Mouse (Mus musculus): ENCODE data around the gene Abhd11. TPM values are rescaled to one million over a fixed set of nuclear protein-coding genes. Genes with fewer than 3 reads are reported as not detected.
A peak's percentile ranks its signal among the peaks of the same experiment; 100 is the strongest.

Gene Abhd11
- polyA plus RNA-seq, 1 experiment from 2014 or later: 41.7 TPM

DNA sequence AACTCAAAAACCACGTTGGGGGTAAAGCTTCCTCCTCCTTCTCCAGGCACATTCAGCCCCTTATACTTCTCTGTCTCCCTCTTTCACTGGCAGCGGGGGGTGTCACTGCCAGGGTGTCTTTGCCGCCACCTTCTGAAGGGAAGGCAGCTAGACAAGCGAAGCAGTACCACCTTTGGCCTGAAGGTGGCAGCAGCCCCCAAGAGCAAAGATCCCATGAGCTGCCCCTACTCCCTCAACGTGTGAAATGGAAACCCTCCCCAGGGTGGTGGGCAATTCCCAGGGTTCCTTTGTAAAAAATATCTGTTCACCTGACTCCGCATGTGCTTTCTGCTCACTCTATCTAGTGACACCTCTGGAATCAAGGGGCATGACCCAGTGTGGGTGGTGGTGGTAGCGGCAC, 6.5 kb downstream of the Abhd11 start:
- peaks cover 27% of the 10 kb centered on the region for H3K4me1 ChIP-seq
- no peak overlapping the region for H3K4me3 ChIP-seq
- WGBS: 14% methylated on average over 7 of the region's 7 CpGs
- peaks cover 14% of the 10 kb centered on the region for H3K27me3 ChIP-seq (replicated peaks; ENCODE audit: low read depth, poor library complexity, severe bottlenecking)
- DNase-seq (ENCODE audit: low spot score): peak; percentile 83
- no peaks in the 10 kb centered on the region for H3K9me3 ChIP-seq
- no peak overlapping the region for H3K27ac ChIP-seq (replicated peaks)
- H3K36me3 ChIP-seq (replicated peaks): no peaks in the 10 kb centered on the region

DNA sequence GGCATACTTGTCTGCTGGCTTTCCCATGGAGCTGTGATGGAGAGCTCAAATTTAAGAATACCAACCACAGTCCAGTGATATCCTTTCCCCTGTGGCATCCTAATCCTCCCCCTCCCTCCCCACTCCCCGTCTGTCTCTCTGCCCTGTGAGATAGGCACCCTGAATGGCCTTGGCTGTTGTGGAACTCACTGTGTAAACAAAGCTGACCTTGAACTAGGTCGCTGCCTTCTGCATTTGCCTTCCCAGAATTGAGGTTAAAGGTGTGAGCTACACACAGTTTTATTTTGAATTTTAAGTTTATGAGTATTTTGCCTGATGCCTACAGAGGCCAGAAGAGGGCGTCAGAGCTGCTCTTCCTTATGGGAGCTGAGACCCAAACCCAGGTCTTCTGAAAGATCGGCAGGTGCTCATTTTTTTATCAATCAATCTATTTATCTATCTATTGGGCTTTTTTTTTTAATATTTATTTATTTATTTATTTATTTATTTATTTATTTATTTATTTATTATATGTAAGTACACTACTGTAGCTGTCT, 7.3 kb downstream of the Abhd11 start:
- H3K4me1 ChIP-seq: peaks cover 19% of the 10 kb centered on the region
- DNase-seq (ENCODE audit: low spot score): no peak

DNA sequence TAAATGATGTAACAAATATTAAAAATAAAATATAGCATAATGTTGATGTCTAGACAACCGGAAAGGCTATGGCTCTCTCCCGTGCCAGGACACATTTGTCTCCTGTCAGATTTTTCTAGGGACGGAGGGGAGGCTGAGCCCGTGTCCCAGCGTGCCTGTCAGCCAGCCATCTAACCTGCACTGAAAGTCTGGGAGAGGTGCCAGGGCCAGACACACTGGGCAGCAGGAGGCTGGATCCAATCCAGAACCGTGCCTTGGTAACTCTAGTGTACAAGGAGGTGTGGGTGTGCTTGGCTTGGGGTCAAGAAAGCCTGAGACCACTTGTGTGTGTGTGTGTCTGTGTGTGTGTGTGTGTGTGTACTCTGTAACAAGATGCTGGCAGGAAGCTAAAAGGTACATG, 12.9 kb downstream of the Abhd11 start:
- Histone ChIP-seq H3K27me3 (replicated peaks; ENCODE audit: low read depth, poor library complexity, severe bottlenecking) (peaks cover 9% of the 10 kb centered on the region; the same call in 1 of the 2 replicates), H3K4me3 (no peak overlapping the region), H3K27ac (replicated peaks) (no peak overlapping the region), H3K4me1 (peaks cover 36% of the 10 kb centered on the region), H3K36me3 (replicated peaks) (no peaks in the 10 kb centered on the region), H3K9me3 (no peaks in the 10 kb centered on the region)
- WGBS: 80% methylated on average over 6 of the region's 6 CpGs
- no peak for DNase-seq (ENCODE audit: low spot score)

More for the DNA sequence above, 7.3 kb downstream of the Abhd11 start:
- WGBS: 57% methylated on average over 4 of the region's 4 CpGs
- Histone ChIP-seq H3K36me3 (replicated peaks) (no peaks in the 10 kb centered on the region), H3K4me3 (no peak overlapping the region), H3K27me3 (replicated peaks; ENCODE audit: low read depth, poor library complexity, severe bottlenecking) (peaks cover 12% of the 10 kb centered on the region), H3K27ac (replicated peaks) (no peak overlapping the region), H3K9me3 (no peaks in the 10 kb centered on the region)

DNA sequence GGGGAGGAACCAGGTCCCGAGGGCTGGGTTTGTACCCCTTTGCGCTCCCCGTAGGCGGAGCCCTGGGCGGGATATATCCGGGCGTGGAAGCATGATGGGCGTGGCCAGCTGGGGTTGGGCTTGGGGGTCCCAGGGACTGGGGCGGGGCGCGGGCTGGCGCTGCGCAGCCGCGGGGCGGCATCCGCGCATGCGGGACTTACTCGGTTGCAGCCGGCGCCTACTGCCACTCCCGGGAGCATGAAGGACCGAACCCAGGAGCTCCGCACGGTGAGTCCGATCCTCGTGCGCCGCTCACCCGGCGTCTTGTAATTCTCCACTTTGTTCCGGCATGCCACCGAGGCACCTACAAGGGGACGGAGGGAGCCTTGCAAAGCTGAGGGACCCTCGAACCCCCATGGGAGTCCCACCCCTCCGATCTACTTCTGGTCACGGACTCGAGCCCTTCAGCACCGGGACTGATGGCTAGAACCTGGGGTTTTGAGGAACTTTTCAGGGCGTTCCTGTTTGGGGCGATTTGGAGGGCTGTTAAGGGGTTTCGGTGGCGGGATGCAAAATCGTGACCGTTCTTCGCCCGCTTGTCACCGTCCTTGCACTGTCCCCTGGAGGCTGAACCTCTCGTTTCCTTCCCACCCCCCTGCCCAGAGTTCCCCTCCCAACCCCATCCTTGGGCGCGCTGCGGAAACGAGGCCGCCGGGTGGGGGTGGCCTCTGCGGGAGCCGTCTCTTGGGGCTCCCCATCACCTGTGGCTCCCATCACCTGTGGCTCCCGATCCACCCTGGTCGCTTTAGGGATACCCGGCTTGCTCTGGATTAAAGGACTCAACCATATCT, 14.6 kb downstream of the Abhd11 start, which contains the start of gene Stx1a:
TSS of gene Stx1a (plus strand) at position 139 of the 830 bp plus-strand sequence.
- under 1% methylated on average over 61 of the region's 61 CpGs for WGBS
- H3K27ac ChIP-seq (replicated peaks): peak within 1 kb of the TSS; percentile 87
- peaks cover 39% of the 10 kb centered on the region for H3K4me1 ChIP-seq
- H3K27me3 ChIP-seq (replicated peaks; ENCODE audit: low read depth, poor library complexity, severe bottlenecking): peaks cover 9% of the 10 kb centered on the region; the same call in 1 of the 2 replicates
- peak within 1 kb of the TSS; percentile 85 for H3K4me3 ChIP-seq
- peaks cover 3% of the 10 kb centered on the region; the same call in 1 of the 2 replicates for H3K36me3 ChIP-seq (replicated peaks)
- no peaks in the 10 kb centered on the region for H3K9me3 ChIP-seq
- peak; percentile 95 for DNase-seq (ENCODE audit: low spot score)

DNA sequence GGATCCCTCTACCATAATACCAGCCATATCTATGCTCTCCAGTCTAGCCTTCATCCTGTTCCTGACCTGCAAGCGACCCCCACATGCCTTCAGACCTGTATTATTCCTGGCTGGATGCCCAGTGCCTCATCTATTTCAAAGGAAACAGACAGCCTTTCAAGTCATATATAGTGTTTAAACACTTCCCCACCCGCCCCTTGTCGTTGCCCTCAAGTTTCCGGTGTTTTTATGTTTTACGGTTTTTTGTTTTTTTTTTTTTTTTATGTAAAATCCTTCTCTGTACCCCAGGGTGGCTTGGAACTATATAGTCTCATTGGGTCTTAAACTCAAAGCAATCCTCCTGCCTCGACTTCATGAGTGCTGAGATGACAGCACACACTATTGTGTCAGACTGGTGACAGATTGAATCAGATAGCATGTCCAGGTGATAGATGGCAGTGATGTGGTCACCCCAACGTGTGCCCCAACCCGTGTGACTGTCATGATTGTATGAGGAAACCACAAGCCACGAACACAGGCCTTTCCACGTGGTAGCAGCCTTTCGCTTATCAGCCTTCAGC, 15.8 kb downstream of the Abhd11 start:
- peak overlapping the region; percentile 85 for H3K4me3 ChIP-seq
- H3K27me3 ChIP-seq (replicated peaks; ENCODE audit: low read depth, poor library complexity, severe bottlenecking): peaks cover 9% of the 10 kb centered on the region; the same call in 1 of the 2 replicates
- H3K27ac ChIP-seq (replicated peaks): no peak overlapping the region
- DNase-seq (ENCODE audit: low spot score): peak; percentile 41
- H3K9me3 ChIP-seq: no peaks in the 10 kb centered on the region
- H3K4me1 ChIP-seq: peaks cover 50% of the 10 kb centered on the region
- 75% methylated on average over 11 of the region's 11 CpGs for WGBS
- peaks cover 3% of the 10 kb centered on the region; the same call in 1 of the 2 replicates for H3K36me3 ChIP-seq (replicated peaks)

DNA sequence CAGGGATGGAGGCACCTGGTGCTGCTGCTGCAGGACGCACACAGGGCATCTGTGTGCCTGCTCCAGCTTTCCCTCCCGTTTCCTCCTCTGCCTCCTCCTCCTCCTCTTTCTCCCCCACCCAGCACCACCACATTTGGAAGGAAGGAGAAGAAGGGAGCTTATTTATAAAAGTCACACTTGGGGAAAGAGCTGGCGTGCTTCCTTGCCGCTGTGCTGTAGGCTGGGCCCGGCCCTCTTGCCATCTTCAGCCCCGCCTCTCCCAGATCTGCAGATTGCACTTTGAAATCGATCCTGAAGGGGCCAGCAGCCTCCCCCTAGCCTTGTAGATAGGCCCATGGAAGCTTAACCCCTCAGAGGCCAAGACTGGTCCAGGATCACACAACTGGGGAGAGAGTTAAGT, 16.9 kb downstream of the Abhd11 start:
- Histone ChIP-seq H3K27me3 (replicated peaks; ENCODE audit: low read depth, poor library complexity, severe bottlenecking) (peaks cover 9% of the 10 kb centered on the region; the same call in 1 of the 2 replicates), H3K9me3 (no peaks in the 10 kb centered on the region), H3K4me1 (peaks cover 50% of the 10 kb centered on the region), H3K36me3 (replicated peaks) (peaks cover 5% of the 10 kb centered on the region; the same call in 1 of the 2 replicates), H3K27ac (replicated peaks) (peak overlapping the region; percentile 59; the same call in 1 of the 2 replicates), H3K4me3 (peak overlapping the region; percentile 19)
- WGBS: 23% methylated on average over 7 of the region's 7 CpGs
- peak; percentile 50 for DNase-seq (ENCODE audit: low spot score)

DNA sequence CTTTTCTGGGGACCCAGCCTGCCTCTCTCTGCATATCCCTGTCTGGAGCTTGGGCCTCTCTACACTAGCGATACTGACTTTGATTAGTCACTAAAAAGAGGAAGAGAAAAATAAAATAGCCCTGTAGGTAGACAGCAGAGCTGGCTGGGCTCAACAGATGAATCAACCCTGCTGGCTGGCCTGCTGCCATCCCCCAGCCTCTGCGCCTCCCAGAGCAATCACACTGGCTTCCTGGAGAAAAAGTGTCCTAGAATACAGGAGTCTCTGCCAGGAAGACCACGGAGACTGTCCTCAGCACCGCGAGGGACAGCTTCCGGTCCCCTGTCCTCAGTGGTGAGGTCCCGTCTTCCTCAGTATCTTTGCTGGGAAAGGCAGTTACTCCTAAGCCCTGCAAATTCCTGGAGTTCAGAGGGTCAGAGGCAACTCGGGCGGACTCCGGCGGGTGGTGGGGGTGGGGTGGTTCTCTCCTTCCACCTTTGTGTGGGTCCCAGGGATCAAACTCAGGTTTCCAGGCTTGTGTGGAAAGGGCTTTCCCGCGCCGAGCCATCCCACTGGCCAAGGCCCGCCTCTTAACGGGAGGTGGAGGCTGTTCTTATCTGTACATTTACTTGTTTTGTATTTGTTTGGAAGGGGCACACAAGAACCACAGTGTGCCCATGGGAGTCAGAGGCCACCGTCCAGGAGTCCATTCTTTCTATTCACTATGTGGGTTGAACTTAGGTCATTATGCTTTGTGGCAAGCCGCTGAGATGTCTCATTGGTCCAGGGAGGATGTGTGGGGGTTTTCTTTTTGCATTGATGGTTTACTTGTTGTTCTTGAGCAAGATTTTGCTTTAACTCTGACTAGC, 20.3 kb downstream of the Abhd11 start:
- H3K27ac ChIP-seq (replicated peaks): peak overlapping the region; percentile 36; the same call in 1 of the 2 replicates
- peaks cover 13% of the 10 kb centered on the region; the same call in 1 of the 2 replicates for H3K36me3 ChIP-seq (replicated peaks)
- H3K9me3 ChIP-seq: peaks cover 2% of the 10 kb centered on the region; the same call in 1 of the 2 replicates
- DNase-seq (ENCODE audit: low spot score): peak; percentile 25
- H3K4me3 ChIP-seq: peak overlapping the region; percentile 23; the same call in 1 of the 2 replicates
- H3K4me1 ChIP-seq: peaks cover 37% of the 10 kb centered on the region
- WGBS: 57% methylated on average over 18 of the region's 18 CpGs
- H3K27me3 ChIP-seq (replicated peaks; ENCODE audit: low read depth, poor library complexity, severe bottlenecking): peaks cover 4% of the 10 kb centered on the region; the same call in 1 of the 2 replicates

DNA sequence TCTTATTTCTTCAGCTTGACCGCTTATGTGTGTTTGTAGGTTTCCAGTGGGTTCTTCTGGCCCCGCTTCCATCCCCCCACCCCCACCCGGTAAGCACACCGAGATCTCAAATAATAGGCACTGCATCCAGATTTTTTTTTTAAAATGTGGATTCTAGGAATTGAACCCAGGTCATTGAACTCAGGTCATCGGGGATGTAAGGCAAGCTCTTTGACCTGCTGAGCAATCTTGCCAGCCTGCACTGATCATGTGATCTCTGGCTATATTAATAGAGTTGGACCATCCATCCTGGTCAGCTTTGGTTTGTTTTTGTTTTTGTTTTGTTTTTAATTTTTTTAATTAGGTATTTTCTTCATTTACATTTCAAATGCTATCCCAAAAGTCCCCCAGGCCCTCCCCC, 23.6 kb downstream of the Abhd11 start:
- H3K4me1 ChIP-seq: peaks cover 13% of the 10 kb centered on the region
- H3K9me3 ChIP-seq: peaks cover 9% of the 10 kb centered on the region; the same call in 1 of the 2 replicates
- no peak overlapping the region for H3K27ac ChIP-seq (replicated peaks)
- WGBS: 91% methylated on average over 5 of the region's 5 CpGs
- peaks cover 25% of the 10 kb centered on the region for H3K36me3 ChIP-seq (replicated peaks)
- no peak overlapping the region for H3K4me3 ChIP-seq
- no peak for DNase-seq (ENCODE audit: low spot score)
- H3K27me3 ChIP-seq (replicated peaks; ENCODE audit: low read depth, poor library complexity, severe bottlenecking): no peaks in the 10 kb centered on the region

DNA sequence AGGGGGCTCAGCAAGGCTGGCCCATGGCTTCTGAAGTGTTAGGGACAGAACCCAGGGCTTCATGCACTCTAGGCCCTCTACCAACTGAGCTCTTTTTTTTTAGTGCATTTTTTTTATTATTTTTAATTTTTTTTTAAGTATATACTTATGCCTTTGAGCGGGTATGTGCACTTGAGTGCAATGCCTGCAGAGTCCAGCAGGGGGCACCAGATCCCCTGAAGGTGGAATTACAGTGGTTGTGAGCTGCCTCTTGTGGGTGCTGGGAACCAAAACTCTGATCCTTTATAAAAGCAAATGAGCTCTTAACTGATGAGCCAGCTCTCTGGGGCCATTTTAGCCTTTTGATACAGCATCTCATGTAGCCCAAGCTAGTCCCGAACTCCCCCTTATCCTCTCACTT, 25.6 kb downstream of the Abhd11 start:
- Histone ChIP-seq H3K9me3 (peaks cover 9% of the 10 kb centered on the region; the same call in 1 of the 2 replicates), H3K27ac (replicated peaks) (no peak overlapping the region), H3K36me3 (replicated peaks) (peaks cover 45% of the 10 kb centered on the region), H3K4me3 (no peak overlapping the region), H3K27me3 (replicated peaks; ENCODE audit: low read depth, poor library complexity, severe bottlenecking) (no peaks in the 10 kb centered on the region), H3K4me1 (peaks cover under 1% of the 10 kb centered on the region; the same call in 1 of the 2 replicates)
- no peak for DNase-seq (ENCODE audit: low spot score)
- WGBS: 97% methylated on average over 2 of the region's 2 CpGs

DNA sequence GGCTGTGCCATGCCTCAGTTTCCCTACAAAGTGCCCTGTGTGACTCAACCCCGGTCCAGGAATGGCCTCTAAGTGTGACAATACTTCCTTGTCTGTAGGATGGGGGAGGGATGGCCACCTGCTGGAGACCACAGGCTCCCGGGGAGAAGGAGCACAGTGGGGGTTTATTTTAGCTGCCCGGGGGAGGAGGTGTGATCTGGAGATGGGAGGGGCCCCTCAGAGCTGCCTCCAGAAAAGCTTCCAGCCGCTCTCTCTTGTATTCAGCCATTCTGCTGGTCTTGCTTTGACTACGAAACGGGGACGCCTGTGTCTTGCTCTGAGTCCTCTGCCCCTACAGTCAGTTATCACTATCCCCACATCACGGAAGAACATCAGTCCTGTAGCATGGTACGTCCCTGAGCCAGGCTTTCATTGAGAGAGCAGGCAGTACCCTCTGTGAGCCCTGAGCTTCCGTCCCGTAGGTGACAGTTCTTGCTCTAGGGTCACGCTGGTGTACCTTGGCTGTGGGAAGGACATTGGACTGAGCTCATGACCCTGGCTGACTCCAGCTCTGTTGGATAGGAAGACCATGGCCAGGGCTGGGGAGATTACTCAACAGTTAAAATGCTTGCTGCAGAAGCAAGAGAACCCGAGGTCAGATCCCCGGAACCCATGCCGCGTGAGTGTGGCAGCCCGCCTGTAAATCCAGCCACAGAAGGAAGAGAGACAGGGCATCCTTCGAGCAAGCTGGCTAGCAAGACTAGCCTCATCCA, 26.8 kb downstream of the Abhd11 start:
- no peak for DNase-seq (ENCODE audit: low spot score)
- peaks cover 13% of the 10 kb centered on the region for H3K4me1 ChIP-seq
- 65% methylated on average over 18 of the region's 18 CpGs for WGBS
- H3K4me3 ChIP-seq: no peak overlapping the region
- H3K27ac ChIP-seq (replicated peaks): no peak overlapping the region
- peaks cover 51% of the 10 kb centered on the region for H3K36me3 ChIP-seq (replicated peaks)
- H3K9me3 ChIP-seq: peaks cover 9% of the 10 kb centered on the region; the same call in 1 of the 2 replicates
- H3K27me3 ChIP-seq (replicated peaks; ENCODE audit: low read depth, poor library complexity, severe bottlenecking): no peaks in the 10 kb centered on the region

DNA sequence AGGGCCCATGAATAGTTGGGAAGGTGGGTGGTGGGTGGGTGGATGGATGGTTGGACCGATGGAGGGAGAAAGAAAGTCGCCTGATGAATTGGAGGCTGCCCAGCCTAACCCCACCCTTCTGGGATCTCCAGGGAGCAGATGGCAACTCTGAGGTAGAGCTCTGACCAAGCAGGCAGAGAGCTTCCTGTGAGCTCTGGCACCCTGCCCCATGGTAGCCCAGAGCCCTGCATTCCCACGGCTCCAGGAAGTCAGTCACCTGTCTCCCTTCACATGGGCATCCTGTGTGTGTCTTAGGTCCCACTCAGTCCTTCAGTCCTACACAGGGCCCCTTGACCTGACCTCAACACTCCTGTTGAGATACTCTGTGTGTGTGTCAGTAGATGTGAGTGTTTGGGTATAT, 29.0 kb downstream of the Abhd11 start:
- WGBS: 94% methylated on average over 3 of the region's 3 CpGs
- Histone ChIP-seq H3K27ac (replicated peaks) (no peak overlapping the region), H3K4me3 (no peak overlapping the region), H3K27me3 (replicated peaks; ENCODE audit: low read depth, poor library complexity, severe bottlenecking) (no peaks in the 10 kb centered on the region; the same call in 1 of the 2 replicates), H3K4me1 (peaks cover 25% of the 10 kb centered on the region), H3K36me3 (replicated peaks) (peaks cover 53% of the 10 kb centered on the region), H3K9me3 (peaks cover 9% of the 10 kb centered on the region; the same call in 1 of the 2 replicates)
- DNase-seq (ENCODE audit: low spot score): no peak
